Mouse (Mus musculus) testis, adult 10 weeks (tissue): Measurements from ENCODE around the gene Mrap2. TPM values are rescaled to one million over a fixed set of nuclear protein-coding genes. Genes with fewer than 3 reads are reported as not detected.

Experiments used
- polyA plus RNA-seq: library from polyadenylated mRNA; stranded (reverse); fragments of 350-450 nt; fragmentation: Illumina TruSeq; extraction: RNeasy Lipid Tissue Mini Kit (QIAGEN cat#74804); gene quantifications from one replicate; pipeline ENCODE4 v1.2.3, GENCODE M21; 2014; ENCODE audit warnings: low read depth, low replicate concordance

Gene Mrap2
- polyA plus RNA-seq = not detected

DNA sequence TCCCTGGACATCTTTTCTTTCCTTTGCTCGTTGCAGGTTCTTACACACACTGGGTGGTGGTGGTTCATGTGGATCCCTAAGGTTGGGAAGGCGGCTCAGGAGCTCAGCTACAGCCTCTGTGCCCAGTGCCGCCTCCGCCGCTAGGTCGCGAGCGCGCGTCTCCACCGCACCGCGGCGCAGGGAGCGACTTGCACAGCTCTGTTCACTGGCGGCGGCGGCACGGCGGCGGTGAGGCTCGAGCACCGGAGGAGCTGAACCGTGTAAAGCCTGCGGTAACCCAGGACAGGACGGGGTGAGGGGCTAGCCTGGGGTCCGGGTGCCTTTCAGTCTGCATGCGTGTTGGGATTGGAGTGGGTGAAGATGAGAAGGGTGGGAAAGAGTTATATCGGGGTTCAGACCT lies at the start of gene Mrap2:
Gene Mrap2, plus strand, starts transcription at position 201 of the 400 bp plus-strand sequence.

Other genes with a start within 250 kb of the Mrap2 start
- not detected for gene Ripply2, start 128.8 kb upstream of the Mrap2 start, polyA plus RNA-seq
- gene Cyb5r4, start 122.3 kb upstream of the Mrap2 start, polyA plus RNA-seq = 131 TPM
- gene Cep162, start 111.2 kb downstream of the Mrap2 start, polyA plus RNA-seq = 85.2 TPM